Mouse (Mus musculus): ENCODE data around the gene Lgr6.

The Lgr6 gene

GRCm38 (mm10) chr1:134942898-134943297 lies 162.2 kb downstream of the Lgr6 start:
- DNase-seq = no peak

DNA sequence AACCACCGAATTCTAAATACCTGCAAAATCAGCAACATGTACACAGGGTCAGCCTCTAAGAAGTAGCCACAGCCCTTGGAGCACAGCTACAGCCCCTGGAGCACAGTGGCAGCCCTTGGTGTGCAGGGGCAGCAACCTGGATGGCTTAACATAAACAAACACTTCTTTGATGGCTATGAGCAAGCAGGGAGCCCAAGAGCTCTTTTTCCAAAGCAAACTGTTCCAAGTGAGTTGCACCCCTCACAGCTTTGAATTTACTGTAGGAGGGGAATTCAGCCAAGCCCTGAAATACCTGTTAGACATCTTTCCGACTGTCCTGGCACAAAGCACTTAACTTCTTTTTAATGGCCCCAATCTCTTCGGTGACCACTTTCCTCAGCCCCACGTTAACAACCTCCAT lies 164.2 kb downstream of the Lgr6 start:
- DNase-seq = no peak

GRCm38 (mm10) chr1:134938233-134938632 lies 166.8 kb downstream of the Lgr6 start:
- no peak for DNase-seq

DNA sequence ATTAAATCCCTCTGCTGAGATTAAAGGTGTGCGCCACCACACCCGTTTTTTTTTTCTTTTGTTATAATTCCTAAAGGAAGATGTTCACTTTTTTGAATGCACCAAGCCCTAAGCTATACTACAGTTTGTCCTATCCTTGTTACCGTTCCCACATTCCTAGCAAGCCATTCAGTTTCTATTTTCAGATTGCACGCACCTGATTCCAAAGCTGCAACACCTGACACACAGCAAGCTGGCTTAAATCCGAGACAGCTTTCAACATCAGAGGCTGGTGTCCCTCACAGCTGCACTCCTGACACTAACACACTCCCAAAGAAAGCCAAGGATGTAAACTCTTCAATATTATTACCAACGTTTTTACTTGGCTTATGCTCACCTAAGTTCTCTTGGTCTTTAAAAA lies 168.7 kb downstream of the Lgr6 start:
- DNase-seq = no peak
